Mouse (Mus musculus) T-helper 17 cell (primary cell): Measurements from ENCODE around the gene Slc39a2.
"Not testable (repeated sequence)": the region's sequence is repeated elsewhere in the genome, so short reads cannot be mapped to it uniquely, and the experiment has no call there.

ENCODE experiments used
- in situ Hi-C, 2 experiments: fragments of 300-600 bp; cut with MboI, MseI; formaldehyde crosslinking; loops; 1 replicate in 1 of 2; 2 replicates in 1 of 2; pipeline ENCODE4 v1.15.1; 2025; ENCODE audit warnings: high pct_unique_total_duplicates in 2 of 2

The Slc39a2 gene

GRCm38 (mm10) chr14:51892191-51892939, at the start of gene Slc39a2:
TSS of gene Slc39a2 (plus strand) at chr14:51892889.
- in situ Hi-C loops, result no loop called here

DNA sequence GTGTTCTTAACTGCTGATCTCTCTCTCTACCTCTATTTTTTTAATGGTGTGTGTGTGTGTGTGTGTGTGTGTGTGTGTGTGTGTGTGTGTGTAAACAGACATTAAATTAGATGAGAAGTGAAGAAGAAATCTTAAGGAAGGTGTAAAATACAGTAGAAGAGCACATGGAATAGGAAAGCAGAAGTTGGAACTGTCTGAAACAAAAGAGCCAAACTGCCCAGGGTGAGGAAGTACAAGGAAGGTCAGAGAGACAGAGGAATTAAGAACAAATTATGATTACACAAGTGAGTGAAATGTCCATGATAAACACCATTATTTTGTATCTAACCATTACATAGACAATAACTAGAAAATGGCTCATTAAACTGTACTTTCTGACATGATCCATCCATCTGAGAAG, 48.8 kb upstream of the Slc39a2 start:
- in situ Hi-C loops, result loop anchor here in 1 of 2 experiments (5.0 kb wide), 1 partner anchor 72 kb away; the partner anchor contains the start of gene Ang4

GRCm38 (mm10) chr14:51846566-51846965, 46.1 kb upstream of the Slc39a2 start:
- in situ Hi-C loops, result no loop called here

GRCm38 (mm10) chr14:51851006-51851405, 41.7 kb upstream of the Slc39a2 start:
- in situ Hi-C loops, result not testable (repeated sequence)

DNA sequence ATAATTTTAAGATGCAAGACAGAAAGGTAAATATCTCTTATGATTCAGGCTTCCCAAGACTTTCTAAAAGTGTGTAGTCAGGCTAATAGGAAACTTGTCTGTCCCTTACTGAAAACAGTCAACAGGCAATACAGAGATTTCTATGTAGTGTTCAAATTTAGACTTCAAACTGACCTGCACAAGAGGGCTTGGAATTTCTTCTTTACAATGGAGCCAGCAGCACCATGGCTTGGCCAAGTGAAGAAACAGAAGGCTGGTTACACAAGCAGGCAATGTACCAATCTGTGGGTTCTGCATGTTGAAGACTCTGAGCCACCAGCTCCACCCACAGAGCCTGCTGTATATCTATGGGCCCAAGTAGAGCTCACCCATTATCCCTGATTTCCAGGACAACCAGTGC, 39.3 kb upstream of the Slc39a2 start, which contains the start of gene Ear6:
Gene Ear6 (plus strand): TSS at position 301 of the 400 bp plus-strand sequence.
- in situ Hi-C loops, result no loop called here

GRCm38 (mm10) chr14:51855280-51855679, 37.4 kb upstream of the Slc39a2 start:
- in situ Hi-C loops, result loop anchor here in 1 of 2 experiments (5.0 kb wide), 1 partner anchor 73 kb away; no protein-coding TSS in a partner anchor

- in situ Hi-C loops, result loop anchor here in 1 of 2 experiments (5.0 to 10.0 kb wide), 2 partner anchors 71 to 759 kb away; no protein-coding TSS in a partner anchor
Measured at GRCm38 (mm10) chr14:51863603-51864002, 29.1 kb upstream of the Slc39a2 start.

DNA sequence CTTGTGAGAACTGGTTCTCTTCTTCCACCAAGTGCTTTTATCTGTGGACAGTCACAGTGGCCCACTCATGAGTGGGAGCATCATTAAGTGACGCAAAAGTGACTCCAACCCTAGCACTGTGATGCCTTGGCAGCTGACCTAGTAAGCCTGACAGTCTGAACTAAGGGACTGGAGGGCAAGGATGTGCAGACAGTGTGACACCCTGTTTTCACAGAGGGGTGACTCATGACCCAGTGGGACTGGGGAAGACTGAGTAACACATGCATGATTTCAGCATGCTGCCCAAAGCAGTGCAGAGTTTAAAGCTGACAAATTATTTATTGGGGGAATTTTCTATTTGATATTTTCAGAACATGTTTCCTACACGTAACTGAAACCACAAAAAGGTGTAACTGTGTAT, 21.9 kb upstream of the Slc39a2 start:
- in situ Hi-C loops, result no loop called here

- in situ Hi-C loops, result no loop called here
Measured at GRCm38 (mm10) chr14:51871741-51872140, 20.9 kb upstream of the Slc39a2 start.

GRCm38 (mm10) chr14:51877517-51877916, 15.2 kb upstream of the Slc39a2 start:
- in situ Hi-C loops, result no loop called here

- in situ Hi-C loops, result no loop called here
Measured at GRCm38 (mm10) chr14:51883527-51884030, 9.1 kb upstream of the Slc39a2 start.

- in situ Hi-C loops, result no loop called here
Measured at GRCm38 (mm10) chr14:51884031-51884544, 8.6 kb upstream of the Slc39a2 start.

GRCm38 (mm10) chr14:51884598-51885331, 7.9 kb upstream of the Slc39a2 start, which contains the start of gene Mettl17:
TSS of gene Mettl17 (plus strand) at chr14:51884842.
- in situ Hi-C loops, result no loop called here

DNA sequence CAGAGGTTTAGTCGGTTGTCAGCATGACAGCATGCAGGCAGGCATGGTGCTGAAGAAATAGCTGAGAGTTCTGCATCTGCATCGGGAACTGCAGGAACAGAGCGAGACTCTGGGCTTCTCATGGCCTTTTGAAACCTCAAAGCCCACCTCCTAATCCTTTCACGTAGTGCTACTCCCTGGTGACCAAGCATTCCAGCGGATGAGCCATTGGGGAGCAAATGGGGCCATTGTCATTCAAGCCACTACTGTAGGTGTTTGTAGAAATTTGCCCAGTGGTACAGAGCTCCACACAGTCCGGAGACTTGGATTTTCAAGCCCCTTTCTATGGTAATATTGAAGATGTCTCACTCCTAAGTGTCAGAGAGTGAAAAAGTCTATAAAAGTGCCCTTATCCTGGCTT, 6.6 kb upstream of the Slc39a2 start:
- in situ Hi-C loops, result no loop called here

GRCm38 (mm10) chr14:51889833-51890232, 2.9 kb upstream of the Slc39a2 start:
- in situ Hi-C loops, result no loop called here

DNA sequence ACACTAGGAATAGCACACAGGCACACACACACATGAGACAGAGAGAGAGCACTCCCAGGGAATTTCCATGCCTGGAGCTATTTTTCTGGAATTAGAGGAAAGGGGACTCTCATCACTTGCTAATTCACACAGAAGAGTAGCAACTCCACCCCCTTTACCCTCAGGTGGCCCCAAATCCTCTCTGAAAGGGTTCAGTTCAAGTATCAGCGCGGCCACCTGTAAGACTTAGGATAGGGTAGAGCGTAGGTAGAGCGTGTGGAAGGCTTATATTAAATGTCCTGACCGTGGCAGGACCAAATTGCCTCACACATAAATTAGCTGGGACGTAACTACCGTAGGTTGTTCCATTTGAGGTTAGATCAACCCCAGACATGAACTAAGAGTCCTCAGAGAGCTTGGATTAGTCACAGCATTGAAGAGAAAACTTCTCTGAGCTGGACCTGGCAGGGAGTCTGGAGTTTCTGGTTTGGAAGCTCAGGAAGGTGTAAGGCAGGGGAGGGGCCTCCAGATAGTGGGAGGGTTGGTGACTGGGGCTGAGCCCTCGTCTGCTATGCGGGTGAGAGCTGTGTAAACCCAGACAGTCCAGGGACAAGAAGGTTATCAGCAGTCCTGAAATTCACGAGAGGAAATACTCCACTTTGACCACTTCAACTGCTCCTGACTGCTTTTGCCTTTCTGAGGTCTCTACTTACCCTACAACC, 555 bp downstream of the Slc39a2 start:
- in situ Hi-C loops, result no loop called here

GRCm38 (mm10) chr14:51893809-51894208, 1.1 kb downstream of the Slc39a2 start:
- in situ Hi-C loops, result no loop called here

DNA sequence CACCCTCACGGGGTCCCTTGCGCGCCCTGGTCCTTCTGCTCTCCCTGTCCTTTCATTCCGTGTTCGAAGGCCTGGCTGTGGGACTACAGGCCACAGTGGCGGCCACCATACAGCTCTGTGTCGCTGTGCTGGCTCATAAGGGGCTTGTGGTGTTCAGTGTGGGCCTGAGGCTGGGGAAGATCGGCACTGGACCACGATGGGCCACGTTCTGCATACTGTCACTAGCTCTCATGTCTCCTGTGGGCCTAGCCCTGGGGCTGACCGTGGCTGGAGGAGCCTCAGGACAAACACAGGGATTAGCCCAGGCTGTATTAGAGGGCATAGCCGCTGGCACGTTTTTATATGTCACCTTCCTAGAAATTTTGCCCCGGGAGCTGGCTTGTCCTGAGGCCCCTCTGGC, 2.4 kb downstream of the Slc39a2 start:
- in situ Hi-C loops, result no loop called here

DNA sequence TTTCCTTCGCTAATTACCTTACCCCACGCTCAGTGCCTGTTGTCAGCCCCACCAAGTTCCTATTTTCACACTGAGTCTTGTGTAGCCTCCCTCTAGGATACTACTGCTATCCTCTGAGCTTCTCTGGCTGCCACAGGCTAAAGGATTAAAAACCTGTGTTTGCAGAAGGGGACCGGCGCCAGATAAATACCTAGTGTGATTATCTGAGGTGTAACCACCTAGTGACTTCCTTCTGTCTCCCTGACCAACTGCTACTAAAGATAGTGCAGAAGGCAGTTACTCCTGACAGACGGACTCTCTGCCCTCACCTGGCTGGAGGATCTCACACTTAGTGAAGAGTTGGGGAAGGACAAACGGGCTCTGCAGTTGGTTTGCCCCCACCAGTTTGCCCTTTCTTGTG, 3.3 kb downstream of the Slc39a2 start:
- in situ Hi-C loops, result no loop called here

- in situ Hi-C loops, result no loop called here
Measured at GRCm38 (mm10) chr14:51896539-51897170, 4.0 kb downstream of the Slc39a2 start.

DNA sequence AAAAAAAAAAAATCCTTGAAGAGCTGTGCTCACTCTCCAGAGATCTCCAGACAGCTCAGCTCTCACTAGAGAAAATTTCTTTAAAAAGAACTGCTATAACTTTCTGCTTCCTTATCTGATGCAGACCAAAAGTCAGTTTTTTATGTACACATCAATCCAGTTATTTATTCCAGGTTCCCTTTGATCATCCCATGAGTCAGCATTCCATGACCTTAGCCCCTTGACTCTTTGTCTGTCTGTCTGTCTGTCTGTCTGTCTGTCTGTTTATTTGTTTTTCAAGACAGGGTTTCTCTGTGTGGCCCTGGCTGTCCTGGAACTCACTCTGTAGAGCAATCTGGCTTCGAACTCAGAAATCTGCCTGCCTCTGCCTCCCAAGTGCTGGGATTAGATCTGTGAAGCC, 6.7 kb downstream of the Slc39a2 start:
- in situ Hi-C loops, result no loop called here
